Mouse (Mus musculus) liver, postnatal 0 days (tissue): ENCODE measurements around the gene Ano1.

ENCODE experiments used
- CTCF ChIP-seq: sonication (generic); IDR thresholded peaks from 2 replicates; pipeline ENCODE4 v1.5.1; 2016; ENCODE audit warnings: antibody characterized with exemption, low read depth
- EP300 ChIP-seq: IDR thresholded peaks from 2 replicates; pipeline ENCODE4 v1.6.1; 2016; ENCODE audit warnings: antibody characterized with exemption, low read depth, mild to moderate bottlenecking

- no peak for TF ChIP-seq CTCF
- no peak for TF ChIP-seq EP300
These were observed 17.1 kb upstream of the Ano1 start for GRCm38 (mm10) chr7:144768845-144769244.
